Mouse (Mus musculus) ES-E14 (cell line): Measurements from ENCODE around the gene Fnbp1l.

ENCODE experiments used
- MAFK ChIP-seq: IDR thresholded peaks from 2 replicates; pipeline ENCODE4 v1.6.1; 2014; ENCODE audit warnings: mild to moderate bottlenecking, low read depth, low read length, inconsistent platforms; ENCODE audit not compliant: insufficient read depth
- ZNF384 ChIP-seq: IDR thresholded peaks from 2 replicates; pipeline ENCODE4 v1.6.1; 2012; ENCODE audit warnings: low read depth, low read length, inconsistent platforms

- TF ChIP-seq MAFK (no peak), ZNF384 (no peak)
These were observed 80.7 kb downstream of the Fnbp1l start for GRCm38 (mm10) chr3:122538851-122539250.
